Mouse (Mus musculus): ENCODE measurements around the gene Hoxa7. TPM values are rescaled to one million over a fixed set of nuclear protein-coding genes. Genes with fewer than 3 reads are reported as not detected.

Gene Hoxa7
- polyA plus RNA-seq, 1 experiment: 11.9 TPM

- H3K79me2 ChIP-seq (ENCODE audit: control insufficient read depth, insufficient read depth): peaks cover 9% of the 10 kb centered on the region
- no peak overlapping the region for H3K4me2 ChIP-seq (ENCODE audit: low read depth)
- TF ChIP-seq E2F4 (IDR thresholded peaks at IDR 0.05; ENCODE audit: insufficient read depth): no peak
- no peak for TF ChIP-seq POLR2AphosphoS2 (IDR thresholded peaks at IDR 0.05; ENCODE audit: insufficient read length, low read depth)
- TF ChIP-seq REST (IDR thresholded peaks at IDR 0.05; ENCODE audit: insufficient read depth, insufficient read length): no peak
- no peak for TF ChIP-seq TCF3 (IDR thresholded peaks at IDR 0.05; ENCODE audit: insufficient read length, low read depth)
- no peak for TF ChIP-seq MYOG (IDR thresholded peaks at IDR 0.05; ENCODE audit: control insufficient read depth in 1 of 3, insufficient read depth in 1 of 3, insufficient read length in 2 of 3, low read depth in 2 of 3)
- no peak for TF ChIP-seq MAX (IDR thresholded peaks at IDR 0.05; ENCODE audit: low read depth)
- TF ChIP-seq CEBPB (IDR thresholded peaks at IDR 0.05; ENCODE audit: insufficient read depth, poor library complexity, severe bottlenecking): no peak
- TF ChIP-seq SRF (IDR thresholded peaks at IDR 0.05; ENCODE audit: control insufficient read depth, insufficient read length, low read depth): no peak
- TF ChIP-seq MYOD1 (IDR thresholded peaks at IDR 0.05; ENCODE audit: control insufficient read depth in 1 of 3, insufficient read length in 2 of 3, low read depth in 2 of 3): no peak
- no peak for TF ChIP-seq POLR2A (IDR thresholded peaks at IDR 0.05; ENCODE audit: insufficient read length, low read depth)
- TF ChIP-seq TCF12 (IDR thresholded peaks at IDR 0.05; ENCODE audit: insufficient read depth, poor library complexity, severe bottlenecking): no peak
- no peak for TF ChIP-seq USF1 (IDR thresholded peaks at IDR 0.05; ENCODE audit: low read depth)
- no peak overlapping the region for H3ac ChIP-seq (ENCODE audit: control insufficient read depth, insufficient read length)
- H3K4me3 ChIP-seq: no peak overlapping the region
- no peaks in the 10 kb centered on the region for H3K27me3 ChIP-seq (ENCODE audit: control insufficient read depth, insufficient read depth, insufficient read length)
- H3K36me3 ChIP-seq (ENCODE audit: control insufficient read depth, insufficient read depth): peaks cover 10% of the 10 kb centered on the region
Observed at GRCm38 (mm10) chr6:52165441-52166370, 55.9 kb downstream of the Hoxa7 start.

- H3K79me2 ChIP-seq (ENCODE audit: control insufficient read depth, insufficient read depth): peaks cover 9% of the 10 kb centered on the region
- H3K36me3 ChIP-seq (ENCODE audit: control insufficient read depth, insufficient read depth): peaks cover 10% of the 10 kb centered on the region
- no peak within 1 kb of the TSS for H3ac ChIP-seq (ENCODE audit: control insufficient read depth, insufficient read length)
- H3K4me2 ChIP-seq (ENCODE audit: low read depth): no peak within 1 kb of the TSS
- no peak within 1 kb of the TSS for H3K4me3 ChIP-seq
- no peaks in the 10 kb centered on the region for H3K27me3 ChIP-seq (ENCODE audit: control insufficient read depth, insufficient read depth, insufficient read length)
- TF ChIP-seq POLR2AphosphoS2 (IDR thresholded peaks at IDR 0.05; ENCODE audit: insufficient read length, low read depth) (peak; percentile 57), SRF (IDR thresholded peaks at IDR 0.05; ENCODE audit: control insufficient read depth, insufficient read length, low read depth) (no peak)
Observed at GRCm38 (mm10) chr6:52164626-52165440, 56.8 kb downstream of the Hoxa7 start, which contains the start of gene Hoxa2. TSS of gene Hoxa2 (minus strand) at chr6:52164831.

Other genes starting within 250 kb of the Hoxa7 start
- 25.6 TPM for gene Skap2, start 209.3 kb downstream of the Hoxa7 start, polyA plus RNA-seq (2012; fragmentation: generic; extraction: Trizol)
- 2.0 TPM for gene Hoxa1, start 63.5 kb downstream of the Hoxa7 start, polyA plus RNA-seq (2012; fragmentation: generic; extraction: Trizol)
- gene Hoxa2, start 57.0 kb downstream of the Hoxa7 start, polyA plus RNA-seq (2012; fragmentation: generic; extraction: Trizol): 0.32 TPM
- gene 5730596B20Rik, start 44.4 kb downstream of the Hoxa7 start, polyA plus RNA-seq (2012; fragmentation: generic; extraction: Trizol): 0.11 TPM
- gene Hoxa4, start 30.1 kb downstream of the Hoxa7 start, polyA plus RNA-seq (2012; fragmentation: generic; extraction: Trizol): 1.4 TPM
- 1.6 TPM for gene Hoxa5, start 17.3 kb downstream of the Hoxa7 start, polyA plus RNA-seq (2012; fragmentation: generic; extraction: Trizol)
- 0.88 TPM for gene Hoxa6, start 13.1 kb downstream of the Hoxa7 start, polyA plus RNA-seq (2012; fragmentation: generic; extraction: Trizol)
- 1.0 TPM for gene Hoxa3, start 8.5 kb downstream of the Hoxa7 start, polyA plus RNA-seq (2012; fragmentation: generic; extraction: Trizol)
- 0.52 TPM for gene Gm28308, start 8.5 kb downstream of the Hoxa7 start, polyA plus RNA-seq (2012; fragmentation: generic; extraction: Trizol)
- 17.7 TPM for gene Hoxa9, start 9.2 kb upstream of the Hoxa7 start, polyA plus RNA-seq (2012; fragmentation: generic; extraction: Trizol)
- gene Hoxa10, start 19.0 kb upstream of the Hoxa7 start, polyA plus RNA-seq (2012; fragmentation: generic; extraction: Trizol): 15.8 TPM
- gene Hoxa11, start 24.0 kb upstream of the Hoxa7 start, polyA plus RNA-seq (2012; fragmentation: generic; extraction: Trizol): 10.9 TPM
- 0.72 TPM for gene Hoxa13, start 39.0 kb upstream of the Hoxa7 start, polyA plus RNA-seq (2012; fragmentation: generic; extraction: Trizol)
- gene Evx1, start 91.6 kb upstream of the Hoxa7 start, polyA plus RNA-seq (2012; fragmentation: generic; extraction: Trizol): not detected

Measured in myocyte (in vitro differentiated cells).